Mouse (Mus musculus): ENCODE measurements around the gene Tspan5.
A peak's percentile ranks its signal among the peaks of the same experiment; 100 is the strongest.

Tspan5 gene

DNA sequence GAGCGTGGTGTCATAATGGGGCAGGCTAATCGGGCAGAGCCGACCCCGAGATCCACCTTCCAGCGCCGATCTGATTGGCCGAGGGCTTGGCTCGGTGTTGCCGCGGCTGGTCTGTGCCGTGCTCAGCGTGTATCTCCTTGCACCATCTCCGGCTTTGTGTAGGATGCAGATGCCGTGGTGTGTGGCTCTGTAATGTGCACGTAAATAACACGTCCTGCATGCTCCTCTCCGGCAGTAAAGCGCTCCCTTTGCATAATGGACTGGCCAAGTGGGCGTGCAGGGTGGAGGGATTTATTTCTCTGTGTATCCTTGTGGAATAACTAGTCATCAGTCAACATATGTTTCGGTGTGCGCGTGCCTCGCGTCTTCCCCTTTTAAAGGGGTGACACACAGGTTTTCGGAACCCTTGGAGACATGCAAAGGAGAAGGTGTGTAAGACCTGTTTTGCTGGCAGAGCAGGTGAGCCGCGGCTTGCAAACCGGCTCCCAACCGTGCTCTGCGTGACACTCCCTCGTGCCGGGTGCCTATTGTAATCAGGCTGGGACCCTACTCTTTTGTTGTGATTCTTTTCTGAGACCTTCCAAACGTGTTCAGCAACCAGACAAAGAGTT is 1.2 kb downstream of the Tspan5 start:
- DNase-seq (ENCODE audit: low read depth in 2 of 2, low spot score in 2 of 2) = peak; percentile 39 to 45

DNA sequence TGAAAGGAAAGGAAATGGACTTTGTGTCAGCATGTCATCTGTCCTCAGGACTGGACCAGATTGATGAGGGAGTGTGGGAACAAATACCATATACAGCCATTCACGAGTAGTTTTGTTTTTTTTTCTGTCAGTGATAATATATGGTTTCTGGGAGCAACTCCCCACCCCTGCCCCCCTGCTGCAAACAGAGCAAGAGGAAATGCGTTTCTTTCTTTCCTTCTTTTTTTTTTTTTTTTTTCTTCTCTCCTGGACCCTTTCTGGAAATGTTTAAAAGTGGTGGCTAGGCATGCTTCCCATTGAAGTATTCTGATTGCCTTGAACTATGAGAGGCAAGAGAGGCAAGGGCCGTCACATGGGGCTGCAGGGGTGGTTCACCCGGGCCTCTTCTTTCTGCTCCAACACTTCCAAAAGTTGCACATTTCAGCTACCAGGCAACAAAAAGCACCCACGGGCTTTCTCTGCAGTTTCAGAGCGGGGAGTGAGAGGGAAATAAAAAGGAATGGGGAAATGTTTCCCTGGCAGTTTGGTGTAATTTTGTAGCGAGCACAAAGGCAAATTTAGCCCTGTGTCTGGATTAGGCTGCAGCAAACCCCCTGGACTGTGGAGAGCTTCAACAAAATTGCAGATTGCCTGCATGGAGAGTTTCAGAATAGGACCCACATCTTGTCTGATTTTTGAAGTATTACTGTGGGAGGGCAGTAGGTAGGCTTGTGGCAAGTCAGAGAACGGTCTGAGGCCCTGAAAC is 2.2 kb downstream of the Tspan5 start:
- DNase-seq (ENCODE audit: low read depth in 2 of 2, low spot score in 2 of 2) = no peak

DNA sequence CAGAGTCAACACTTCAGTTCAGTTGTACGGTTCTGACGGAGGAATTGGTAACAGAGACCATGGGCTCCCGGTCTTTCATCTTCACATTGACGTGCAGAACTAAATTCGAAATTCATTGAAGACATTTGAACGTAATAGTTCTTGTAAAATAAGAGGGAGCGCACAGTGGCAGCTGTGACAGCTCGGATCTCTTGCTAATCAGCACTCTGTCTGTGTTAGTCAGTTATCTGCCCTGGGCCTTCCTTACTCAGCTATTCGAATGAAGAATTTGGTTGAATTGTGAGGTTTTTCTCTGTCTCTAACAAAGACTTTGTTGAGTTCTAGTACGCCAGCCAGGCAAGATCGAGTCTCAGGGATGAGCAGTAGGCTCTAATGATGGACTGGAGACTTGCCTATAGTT is 3.1 kb downstream of the Tspan5 start:
- no peak for DNase-seq (ENCODE audit: low read depth in 2 of 2, low spot score in 2 of 2)

DNA sequence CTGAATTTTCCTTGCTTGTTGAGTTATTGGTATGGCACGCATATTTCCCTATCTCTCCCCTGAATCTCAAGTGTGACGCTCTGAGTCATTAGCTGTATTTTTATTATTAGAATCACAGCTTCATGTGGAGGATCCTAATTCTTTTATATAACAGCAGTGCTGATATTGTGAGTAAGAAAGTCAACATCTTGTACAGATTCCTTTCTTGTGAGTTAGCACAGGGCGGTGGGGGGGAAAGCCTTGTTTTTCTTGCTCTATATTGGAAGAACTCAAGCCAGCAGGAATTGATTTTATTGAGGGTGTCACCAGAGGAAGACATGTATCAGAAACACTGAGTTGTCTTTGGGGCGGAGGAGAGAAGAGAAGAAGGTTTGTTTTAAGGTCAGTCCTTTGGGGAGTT is 3.6 kb downstream of the Tspan5 start:
- DNase-seq (ENCODE audit: low read depth in 2 of 2, low spot score in 2 of 2) = no peak

DNA sequence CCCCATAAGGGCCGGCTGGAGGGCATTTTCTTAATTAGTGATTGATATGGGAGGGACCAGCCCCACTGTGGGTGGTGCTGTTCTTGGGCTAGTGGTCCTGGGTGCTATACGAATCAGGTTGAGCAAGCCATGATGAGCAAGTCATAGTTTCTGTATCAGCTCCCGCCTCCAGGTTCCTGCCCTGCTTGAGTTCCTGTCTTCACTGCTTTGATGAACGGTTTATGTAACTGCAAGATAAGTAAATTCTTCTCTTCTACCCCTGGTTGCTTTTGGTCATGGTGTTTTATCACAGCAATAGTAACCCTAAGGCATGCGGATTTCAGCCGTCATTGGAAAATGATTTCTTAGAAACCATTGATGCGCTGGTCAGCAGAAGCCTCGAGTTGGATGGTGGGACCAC is 4.6 kb downstream of the Tspan5 start:
- no peak for DNase-seq (ENCODE audit: low read depth in 2 of 2, low spot score in 2 of 2)

DNA sequence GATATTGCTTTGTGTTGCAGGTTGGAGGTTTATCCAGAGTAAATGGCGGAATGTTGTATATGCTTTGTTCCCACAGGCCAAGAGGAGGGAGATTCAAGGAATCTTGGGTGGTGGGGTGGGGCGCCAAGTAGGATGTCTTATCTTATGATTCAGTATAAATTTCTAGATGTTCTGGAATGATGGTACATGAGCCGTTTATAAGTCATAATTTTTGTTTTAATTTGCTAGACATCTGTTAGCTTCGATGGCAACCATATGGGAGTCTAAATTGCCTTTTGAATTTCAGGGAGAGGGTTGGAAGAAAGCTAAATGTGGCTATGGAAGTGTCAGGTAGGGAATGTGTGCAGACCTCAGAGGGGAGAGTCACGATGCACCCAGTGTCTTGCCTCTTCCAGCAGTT is 5.0 kb downstream of the Tspan5 start:
- no peak for DNase-seq (ENCODE audit: low read depth in 2 of 2, low spot score in 2 of 2)

DNA sequence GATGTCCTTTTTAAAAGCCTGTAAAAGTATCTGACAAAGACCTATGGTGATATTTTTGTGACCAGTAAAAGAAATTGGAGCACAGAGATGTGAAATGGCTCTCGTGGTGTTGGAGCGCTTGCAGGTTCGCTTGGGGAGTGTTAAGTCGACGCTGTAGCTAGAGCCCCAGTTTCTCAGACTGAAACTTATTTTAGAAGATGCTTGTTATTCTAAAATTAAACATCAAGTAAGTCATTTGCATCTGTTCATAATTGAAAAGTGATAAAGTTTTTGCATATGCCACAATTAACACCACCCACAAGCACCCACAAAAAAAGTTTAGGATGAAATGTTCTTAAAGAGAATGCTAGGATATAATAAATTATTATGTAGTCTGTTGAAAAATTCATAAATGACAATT is 6.0 kb downstream of the Tspan5 start:
- no peak for DNase-seq (ENCODE audit: low read depth in 2 of 2, low spot score in 2 of 2)

DNA sequence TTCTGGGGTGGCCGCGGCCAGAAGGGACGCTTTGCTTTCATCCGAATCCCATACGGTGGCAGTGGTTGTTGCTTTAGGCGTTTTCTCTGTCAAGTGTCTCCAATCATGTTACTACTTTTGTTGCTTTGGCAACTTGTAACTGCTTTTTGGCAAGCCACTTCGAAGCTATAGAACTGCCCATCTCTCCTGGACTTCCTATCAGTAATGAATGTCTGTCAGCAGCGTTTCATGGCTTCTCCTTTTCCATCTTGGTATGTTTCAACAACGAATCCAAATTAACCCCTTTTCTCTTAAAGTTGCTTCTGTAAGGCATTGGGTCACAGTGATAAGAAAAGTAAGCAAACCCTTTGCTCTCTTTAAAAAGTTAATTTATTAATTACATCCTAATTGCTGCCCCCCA is 7.7 kb downstream of the Tspan5 start:
- no peak for DNase-seq (ENCODE audit: low read depth in 2 of 2, low spot score in 2 of 2)

DNA sequence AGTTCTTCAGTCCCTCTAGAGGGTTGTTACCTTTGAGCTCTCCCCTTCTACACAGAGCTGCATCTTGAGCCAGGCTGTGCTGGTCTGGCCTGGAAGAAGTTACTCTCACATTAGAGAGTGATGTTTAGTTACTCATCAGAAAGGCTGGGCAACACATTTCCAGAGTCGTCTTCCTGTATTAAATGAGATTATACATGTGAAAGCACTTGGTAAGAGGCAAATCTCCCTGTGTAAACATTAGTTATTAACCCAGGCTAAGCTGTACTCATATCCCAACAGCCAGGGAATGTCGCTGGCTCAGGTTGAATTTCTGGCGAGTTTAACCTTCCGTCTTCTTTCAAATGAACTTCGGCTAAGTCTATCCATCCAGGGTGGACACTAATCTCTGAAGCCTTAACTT is 9.3 kb downstream of the Tspan5 start:
- no peak for DNase-seq (ENCODE audit: low read depth in 2 of 2, low spot score in 2 of 2)

DNA sequence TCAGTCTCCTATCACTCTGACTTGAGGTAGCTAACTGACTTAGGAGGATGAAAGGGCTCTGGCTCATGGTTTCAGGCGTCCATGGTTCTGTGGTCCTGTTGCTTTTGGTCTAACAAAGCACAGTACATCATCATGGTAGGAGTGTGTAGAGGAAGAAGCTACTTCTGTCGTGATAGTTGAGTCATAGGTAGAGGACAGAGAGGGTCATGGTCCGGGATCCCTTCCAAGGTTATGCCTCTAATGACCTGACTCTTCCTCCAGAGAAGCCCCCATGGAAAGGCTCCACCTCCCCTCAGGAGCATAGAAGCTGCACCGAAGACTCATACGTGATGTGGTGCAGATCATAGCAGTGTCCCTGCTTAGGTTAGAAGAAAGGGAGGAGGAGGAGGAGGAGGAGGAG is 10.1 kb downstream of the Tspan5 start:
- DNase-seq (ENCODE audit: low read depth in 2 of 2, low spot score in 2 of 2) = no peak

DNA sequence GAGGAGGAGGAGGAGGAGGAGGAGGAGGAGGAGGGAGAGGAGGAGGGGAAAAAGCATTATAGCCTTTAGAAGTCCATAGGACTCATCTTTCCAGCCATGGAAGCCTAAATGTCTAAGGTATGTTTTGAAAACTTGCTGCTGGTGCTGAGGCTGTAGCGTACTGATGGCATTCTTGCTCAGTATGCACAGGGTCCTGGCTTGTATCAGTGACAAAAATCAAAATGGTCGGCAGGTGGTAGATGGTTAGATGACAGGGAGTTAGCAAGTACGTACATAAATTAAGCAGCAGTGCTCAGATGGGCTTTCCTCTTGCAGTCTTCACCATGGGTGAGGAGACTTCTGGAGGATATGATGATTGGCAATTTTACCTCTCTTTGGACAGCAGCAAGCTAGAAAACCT is 10.8 kb downstream of the Tspan5 start:
- no peak for DNase-seq (ENCODE audit: low read depth in 2 of 2, low spot score in 2 of 2)

DNA sequence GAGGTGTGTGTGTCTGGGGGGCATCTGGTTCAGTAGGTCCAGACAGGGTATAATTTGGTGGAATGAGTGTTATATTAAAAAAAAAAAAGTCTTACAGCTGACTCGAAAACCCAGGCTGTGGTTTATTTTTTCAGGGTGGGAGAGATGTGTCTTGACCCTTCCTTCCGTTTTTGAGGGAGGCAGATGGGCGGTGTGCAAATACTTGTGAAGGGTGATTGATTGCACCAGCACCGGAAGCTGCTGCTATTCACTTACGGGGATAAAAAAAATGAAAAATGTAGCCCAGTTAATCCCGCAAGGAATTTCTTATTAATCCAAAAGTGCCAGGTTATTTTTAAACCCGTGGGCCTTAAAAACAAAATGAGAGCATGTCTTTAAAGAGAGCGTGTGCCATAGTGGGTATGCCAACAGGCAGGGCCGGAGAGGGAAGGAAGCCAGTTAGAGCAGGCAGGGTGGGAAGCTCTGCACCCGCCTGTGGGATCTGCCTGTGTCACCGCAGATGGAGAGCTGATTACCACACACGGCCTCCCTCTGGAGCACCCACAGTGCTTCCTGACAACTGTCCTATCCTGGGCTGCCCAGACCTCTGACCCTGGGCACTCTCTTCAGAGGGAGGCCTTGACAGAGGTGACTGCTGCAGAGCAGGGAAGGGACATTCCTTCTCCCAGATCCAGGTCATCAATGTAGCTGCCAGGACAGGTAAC is 11.3 kb downstream of the Tspan5 start:
- DNase-seq (ENCODE audit: low read depth in 2 of 2, low spot score in 2 of 2) = no peak

DNA sequence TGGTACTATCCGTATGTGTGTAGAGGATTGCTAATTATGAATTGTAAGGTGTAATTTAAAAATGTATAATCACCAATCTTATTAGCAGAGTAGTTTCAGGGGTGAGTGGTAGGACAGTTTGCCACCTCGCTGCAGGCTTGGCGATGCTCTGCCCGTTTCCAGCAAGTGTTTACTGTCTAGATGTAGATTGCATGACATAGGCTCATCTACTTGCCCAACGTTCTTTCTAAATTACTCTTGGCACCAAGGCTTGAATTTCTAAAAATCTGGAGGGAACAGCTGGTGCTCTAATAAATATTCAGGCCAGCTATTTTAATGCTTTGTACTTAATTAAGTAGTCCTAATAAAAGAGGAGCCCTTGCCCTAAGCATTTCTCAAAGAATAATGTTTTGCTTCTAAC is 12.3 kb downstream of the Tspan5 start:
- DNase-seq (ENCODE audit: low read depth in 2 of 2, low spot score in 2 of 2) = no peak

DNA sequence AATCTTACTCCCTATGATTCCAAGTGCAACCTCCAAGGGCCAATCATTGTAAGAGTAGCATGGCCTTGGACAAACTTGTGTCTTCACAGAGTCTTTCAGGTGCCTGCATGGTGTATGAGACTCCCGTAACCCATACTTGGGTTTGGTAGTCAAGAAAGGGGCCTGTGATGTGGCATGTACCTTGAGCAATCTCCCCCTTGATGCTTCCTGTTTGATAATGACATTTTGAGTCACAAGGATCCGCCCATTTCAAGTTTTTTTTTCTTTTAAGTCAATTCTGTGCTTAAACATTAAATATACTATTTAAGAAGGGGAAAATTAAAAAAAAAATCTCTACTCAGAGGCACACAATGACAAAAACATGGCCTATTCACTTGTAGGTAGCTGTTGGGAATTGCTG is 15.3 kb downstream of the Tspan5 start:
- peak in 1 of 2 experiments; percentile 27 for DNase-seq (ENCODE audit: low read depth in 2 of 2, low spot score in 2 of 2)

DNA sequence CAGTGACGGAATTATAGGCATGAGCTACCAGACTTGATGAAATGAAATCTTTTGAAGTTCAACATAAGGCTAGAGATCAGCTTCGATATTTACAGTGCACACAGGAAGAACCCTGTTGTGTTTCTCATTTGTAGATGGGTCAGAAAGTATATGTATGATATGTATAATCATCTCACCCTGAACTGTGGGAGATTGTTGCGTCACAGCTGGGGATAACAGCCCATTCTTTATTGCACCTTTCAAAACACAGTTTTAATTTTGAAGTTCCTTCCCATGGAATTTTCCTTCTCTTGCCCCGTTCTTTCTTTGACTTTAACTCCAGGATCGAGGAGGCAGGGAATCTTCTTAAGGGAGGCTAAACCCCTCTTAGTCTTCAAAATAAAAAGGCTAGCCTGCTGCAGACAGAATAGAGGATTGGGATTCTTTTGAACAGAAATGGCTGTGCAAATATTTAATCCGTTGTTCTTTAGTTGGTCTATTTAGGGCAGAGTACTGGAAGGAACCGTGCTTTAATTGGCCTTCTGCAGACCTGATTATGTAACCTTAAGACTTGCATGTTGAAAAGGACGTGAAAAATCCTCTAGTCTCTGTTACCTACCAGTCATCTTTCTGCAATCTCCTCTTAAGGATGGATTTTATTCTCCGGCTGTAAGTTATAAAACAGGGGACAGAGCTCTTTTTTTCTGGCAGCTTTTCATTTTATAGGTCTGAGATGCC is 18.1 kb downstream of the Tspan5 start:
- DNase-seq (ENCODE audit: low read depth in 2 of 2, low spot score in 2 of 2) = no peak

DNA sequence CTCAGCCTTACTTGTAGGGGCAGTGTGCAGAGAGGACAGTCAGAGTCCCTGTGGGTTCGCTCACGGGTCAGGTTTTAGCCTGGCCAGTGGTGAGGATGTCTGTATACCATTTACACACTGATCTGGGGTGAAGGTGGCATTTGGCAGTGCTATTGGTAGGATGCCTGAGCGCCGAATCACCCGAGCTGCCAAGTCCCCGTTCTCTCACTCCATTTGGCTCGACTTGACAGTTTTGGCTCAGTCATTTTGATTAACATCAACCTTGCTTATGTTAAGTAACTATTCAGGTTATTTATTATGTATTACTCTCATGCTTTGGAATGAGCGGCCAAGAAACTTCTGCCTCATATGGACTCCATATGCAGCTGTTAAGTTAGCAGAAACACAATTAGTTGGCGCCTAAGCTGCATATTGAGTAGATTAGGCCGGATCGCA is 18.7 kb downstream of the Tspan5 start:
- DNase-seq (ENCODE audit: low read depth in 2 of 2, low spot score in 2 of 2) = no peak

DNA sequence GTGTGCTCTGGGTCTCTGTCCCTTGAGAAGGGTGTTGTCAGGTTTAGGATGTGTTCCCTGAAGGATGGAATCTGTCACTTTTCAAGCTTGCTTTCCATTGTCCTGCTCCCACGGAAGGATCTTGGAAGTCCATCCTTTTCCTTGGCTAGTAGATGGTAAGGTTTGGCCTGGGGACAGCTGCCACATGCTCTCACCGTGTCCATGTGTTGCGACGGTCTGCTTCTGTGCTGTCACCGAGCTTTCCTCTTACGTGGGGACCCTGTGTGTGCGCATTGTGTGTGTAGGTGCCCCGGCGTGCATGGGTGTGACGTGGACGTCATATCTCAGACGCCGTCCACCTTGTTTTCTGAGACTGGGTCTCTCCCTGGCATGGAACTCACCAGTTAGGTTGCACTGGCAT is 19.5 kb downstream of the Tspan5 start:
- no peak for DNase-seq (ENCODE audit: low read depth in 2 of 2, low spot score in 2 of 2)

DNA sequence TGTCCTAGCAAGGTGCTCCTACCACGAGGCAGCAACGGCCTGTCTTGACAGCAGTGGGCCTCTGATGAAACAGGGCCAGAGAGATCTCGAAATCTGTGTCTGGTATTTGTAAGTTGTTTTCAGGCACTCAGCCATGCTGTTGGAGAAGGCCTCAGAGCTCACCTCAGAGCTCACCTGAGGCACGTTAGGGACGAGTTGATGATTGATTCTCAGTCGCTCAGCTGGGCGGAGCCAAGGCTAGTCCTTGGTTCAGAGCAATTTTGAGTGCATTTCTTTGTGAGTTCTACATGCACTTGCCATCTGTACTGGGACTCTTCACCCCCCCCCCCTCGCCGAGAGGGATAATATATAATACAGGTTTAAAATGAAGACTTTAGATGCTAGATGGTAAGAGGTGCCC is 21.9 kb downstream of the Tspan5 start:
- DNase-seq (ENCODE audit: low read depth in 2 of 2, low spot score in 2 of 2) = no peak

DNA sequence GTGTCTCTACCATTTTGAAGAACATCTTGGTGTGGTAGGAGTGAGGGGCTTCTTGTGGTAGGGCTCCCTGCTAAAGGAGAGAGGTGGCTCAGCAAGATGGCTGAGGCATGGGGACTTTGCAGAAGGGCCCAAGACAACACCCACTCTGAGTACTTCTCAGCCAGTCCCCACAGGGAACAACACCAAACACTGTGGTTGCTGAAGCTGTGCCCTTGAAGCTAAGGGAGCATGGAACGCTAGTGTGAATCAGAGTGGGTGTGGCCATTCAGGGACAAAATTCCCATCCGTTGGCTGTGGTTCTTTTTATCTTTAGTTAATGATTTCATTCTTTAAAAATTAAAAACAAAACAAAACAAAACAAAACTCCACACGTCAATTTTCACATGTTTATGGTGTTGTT is 22.8 kb downstream of the Tspan5 start:
- no peak for DNase-seq (ENCODE audit: low read depth in 2 of 2, low spot score in 2 of 2)

DNA sequence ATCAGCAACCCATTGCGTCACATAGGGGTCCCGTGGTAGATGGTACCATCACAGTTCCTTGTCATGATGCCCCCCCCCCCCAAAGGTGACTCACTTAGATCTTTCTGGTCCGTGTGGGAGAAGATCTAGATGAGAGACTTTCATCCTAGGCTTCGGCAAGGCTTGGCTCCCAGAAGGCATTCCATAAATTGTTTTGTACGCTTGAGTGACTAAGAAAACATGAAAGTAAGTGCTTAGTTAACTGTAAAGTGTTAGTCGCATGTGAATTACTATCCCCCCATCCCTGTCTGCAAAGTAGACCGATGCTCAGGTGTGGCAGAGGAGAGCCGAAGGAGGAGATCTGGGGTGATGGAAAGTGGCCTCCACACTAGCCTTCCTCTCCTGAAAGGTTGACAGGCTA is 25.0 kb downstream of the Tspan5 start:
- DNase-seq (ENCODE audit: low read depth in 2 of 2, low spot score in 2 of 2) = no peak

DNA sequence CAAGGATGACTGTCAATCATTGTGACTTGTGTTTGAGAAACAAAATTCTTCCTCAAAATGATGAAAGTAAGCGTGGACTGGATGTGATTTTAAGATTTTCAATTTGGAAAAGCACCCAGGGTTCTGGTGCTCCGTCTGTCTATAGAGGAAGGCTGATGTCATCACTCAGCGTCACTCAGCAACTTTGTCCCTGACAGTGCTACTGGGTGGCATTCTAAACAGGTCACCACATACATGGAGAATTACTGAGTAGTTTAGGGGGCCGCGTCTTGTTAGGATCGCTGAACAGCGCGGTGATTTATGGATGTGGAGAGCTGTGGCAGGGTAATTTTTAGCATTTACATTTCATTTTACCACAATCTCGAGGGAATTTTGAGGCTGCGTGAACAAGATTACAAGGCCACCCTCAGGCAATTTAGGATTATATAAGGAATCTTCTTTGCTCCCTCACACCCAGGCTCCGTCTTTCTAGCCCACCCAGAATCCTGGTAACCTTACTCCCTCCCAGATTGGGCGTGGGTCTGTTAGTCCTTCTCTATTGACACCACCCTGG is 26.6 kb downstream of the Tspan5 start:
- DNase-seq (ENCODE audit: low read depth in 2 of 2, low spot score in 2 of 2) = no peak

Measured in CD8-positive naive resting alpha-beta T cell, adult 2 months (primary cell).